Mouse (Mus musculus) liver, postnatal 0 days (tissue): ENCODE results near the gene Cracr2a.

ENCODE experiments used
- CTCF ChIP-seq: sonication (generic); IDR thresholded peaks from 2 replicates; pipeline ENCODE4 v1.5.1; 2016; ENCODE audit warnings: antibody characterized with exemption, low read depth
- EP300 ChIP-seq: IDR thresholded peaks from 2 replicates; pipeline ENCODE4 v1.6.1; 2016; ENCODE audit warnings: antibody characterized with exemption, low read depth, mild to moderate bottlenecking

- TF ChIP-seq CTCF (no peak), EP300 (no peak)
Observed at GRCm38 (mm10) chr6:127539659-127540058, 21.5 kb upstream of the Cracr2a start.
